In the genomic region with DNA sequence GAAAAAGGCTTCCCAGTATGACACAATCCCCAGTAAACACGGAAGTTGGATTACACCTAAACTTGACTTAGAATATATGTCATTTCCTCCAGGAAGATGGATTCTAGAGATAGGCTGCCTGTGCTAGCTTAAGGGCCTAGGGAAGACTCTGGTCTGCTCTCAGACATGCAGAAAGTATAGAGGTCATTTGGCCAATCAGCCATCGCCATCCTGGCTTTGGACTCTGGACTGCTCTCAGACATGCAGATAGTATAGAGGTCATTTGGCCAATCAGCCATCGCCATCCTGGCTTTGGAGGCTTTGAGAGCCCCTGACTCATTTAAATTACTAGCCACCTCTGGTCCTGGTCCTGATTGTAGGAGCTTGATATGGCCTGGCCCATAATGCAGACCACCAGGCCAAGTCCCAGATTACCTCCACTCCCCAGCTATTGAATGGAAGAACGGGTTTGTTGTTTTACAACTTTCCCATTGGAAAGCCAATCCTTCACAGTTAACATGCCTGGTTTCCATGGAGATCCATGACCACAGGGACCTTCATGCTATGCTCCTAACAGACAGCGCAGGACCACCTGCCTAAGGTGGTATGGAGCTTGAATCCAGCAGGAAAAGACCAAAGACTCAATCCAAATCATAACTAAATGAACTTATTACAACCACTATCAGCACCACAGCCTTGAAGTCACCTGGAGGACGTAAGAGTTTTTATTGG, we compare ENCODE assay signal across 22 mouse cellular contexts. TPM values are rescaled to one million over a fixed set of nuclear protein-coding genes. Genes with fewer than 3 reads are reported as not detected.
DNase-seq lines count a peak whose midpoint lies in the region; ATAC-seq and TF ChIP-seq lines count a peak whose summit lies in the region.
"Had no signal": no experiment of that assay in that cellular context is flagged by ENCODE, and none has a peak within 500 bp of the region (broad histone marks: within the 10 kb centered on the region; RNA-seq: fewer than 3 reads in every experiment).

No protein-coding gene starts in this region.

- no peak overlapping the region for H3K4me2 ChIP-seq in kidney, embryonic 14.5 days (replicated peaks; ENCODE audit: low read depth, low read length)
- no peak overlapping the region for H3K4me2 ChIP-seq in heart, embryonic 11.5 days
- H3K4me2 ChIP-seq: embryonic facial prominence, embryonic 12.5 days; forebrain, embryonic 13.5 days; heart, embryonic 13.5 days; hindbrain, embryonic 12.5 days had no signal

- no peaks in the 10 kb centered on the region for H3K36me3 ChIP-seq in kidney, embryonic 14.5 days (ENCODE audit: control insufficient read depth, insufficient read depth, low read length)
- H3K36me3 ChIP-seq in limb, embryonic 10.5 days = no peaks in the 10 kb centered on the region
- H3K36me3 ChIP-seq in small intestine, adult 2 months (ENCODE audit: control insufficient read depth, insufficient read depth, low read length) = no peaks in the 10 kb centered on the region
- no peaks in the 10 kb centered on the region for H3K36me3 ChIP-seq in heart, embryonic 11.5 days (ENCODE audit: control insufficient read depth, insufficient read depth, low read length)
- H3K36me3 ChIP-seq: embryonic facial prominence, embryonic 12.5 days; heart, embryonic 13.5 days; hindbrain, embryonic 12.5 days had no signal

- TF ChIP-seq POLR2A in small intestine, adult 2 months (IDR thresholded peaks at IDR 0.05; ENCODE audit: low read depth, low read length) = no peak

- 48% methylated on average over 6 of the region's 6 CpGs for WGBS in kidney, embryonic 14.5 days
- 56% methylated on average over 6 of the region's 6 CpGs for WGBS in limb, embryonic 10.5 days
- WGBS in small intestine, adult 2 months = 32% methylated on average over 6 of the region's 6 CpGs
- WGBS in heart, embryonic 11.5 days (ENCODE audit: insufficient replicate concordance) = 79% methylated on average over 6 of the region's 6 CpGs

- H3K4me1 ChIP-seq in kidney, embryonic 14.5 days (ENCODE audit: control insufficient read depth, insufficient read depth, low read length) = 0 out of 2 replicates have a peak, but pooled peaks cover 8% of the 10 kb centered on the region
- peaks cover 28% of the 10 kb centered on the region for H3K4me1 ChIP-seq in limb, embryonic 10.5 days
- H3K4me1 ChIP-seq in small intestine, adult 2 months (ENCODE audit: control insufficient read depth, insufficient read depth, insufficient read length, low read length) = peaks cover 51% of the 10 kb centered on the region
- H3K4me1 ChIP-seq in heart, embryonic 11.5 days (ENCODE audit: control insufficient read depth, insufficient read depth, low read length) = no peaks in the 10 kb centered on the region
- H3K4me1 ChIP-seq: embryonic facial prominence, embryonic 12.5 days; forebrain, embryonic 13.5 days; hindbrain, embryonic 12.5 days had no signal

- no peaks in the 10 kb centered on the region for H3K27me3 ChIP-seq in kidney, embryonic 14.5 days (ENCODE audit: control insufficient read depth, insufficient read depth, low read length)
- no peaks in the 10 kb centered on the region for H3K27me3 ChIP-seq in limb, embryonic 10.5 days (ENCODE audit: low read depth, poor library complexity, severe bottlenecking)
- H3K27me3 ChIP-seq in small intestine, adult 2 months (ENCODE audit: control insufficient read depth, insufficient read depth, low read length) = no peaks in the 10 kb centered on the region
- H3K27me3 ChIP-seq in heart, embryonic 11.5 days (ENCODE audit: control insufficient read depth, insufficient read depth, low read length) = no peaks in the 10 kb centered on the region
- H3K27me3 ChIP-seq: embryonic facial prominence, embryonic 12.5 days; forebrain, embryonic 13.5 days; heart, embryonic 13.5 days; hindbrain, embryonic 12.5 days had no signal

- no peak overlapping the region for H3K27ac ChIP-seq in kidney, embryonic 14.5 days (ENCODE audit: low read depth, low read length)
- peak overlapping the region; percentile 58; the same call in 1 of the 2 replicates for H3K27ac ChIP-seq in limb, embryonic 10.5 days
- peak overlapping the region; percentile 97 for H3K27ac ChIP-seq in small intestine, adult 2 months (ENCODE audit: insufficient read depth, low read depth, low read length)
- H3K27ac ChIP-seq in heart, embryonic 11.5 days (ENCODE audit: low read depth, low read length) = no peak overlapping the region
- H3K27ac ChIP-seq: embryonic facial prominence, embryonic 12.5 days; forebrain, embryonic 13.5 days; gastrocnemius, adult 2 months; hindbrain, embryonic 12.5 days had no signal

- no peak overlapping the region for H3K4me3 ChIP-seq in kidney, embryonic 14.5 days (ENCODE audit: low read length)
- no peak overlapping the region for H3K4me3 ChIP-seq in limb, embryonic 10.5 days
- H3K4me3 ChIP-seq in small intestine, adult 2 months (ENCODE audit: low read depth, low read length) = no peak overlapping the region
- H3K4me3 ChIP-seq in heart, embryonic 11.5 days (ENCODE audit: low read depth, low read length) = no peak overlapping the region
- H3K4me3 ChIP-seq: embryonic facial prominence, embryonic 12.5 days; forebrain, embryonic 13.5 days; gastrocnemius, adult 2 months; heart, embryonic 13.5 days; hindbrain, embryonic 12.5 days had no signal

- DNase-seq in kidney, postnatal 4 days = no peak
- peak; percentile 24 for DNase-seq in hindlimb bud, embryonic 11.5 days (ENCODE audit: extremely low spot score, low read depth, low spot score)
- no peak for DNase-seq in limb, embryonic 10.5 days (ENCODE audit: low spot score)
- DNase-seq in right cerebral cortex, adult 18-20 months = no peak
- no peak for DNase-seq in natural killer cell, adult 2 months (ENCODE audit: low spot score in 2 of 2)
- DNase-seq: adrenal gland, postnatal 14 days; cerebellum, adult 11 months; cerebellum, adult 8-10 months; cerebellum, postnatal 14 days; forebrain, postnatal 0 days; gastrocnemius, adult 2 months; gastrocnemius, postnatal 25 days; heart, postnatal 4 days had no signal

- no peaks in the 10 kb centered on the region for H3K9me3 ChIP-seq in kidney, embryonic 14.5 days (ENCODE audit: control insufficient read depth, low read length)
- no peaks in the 10 kb centered on the region for H3K9me3 ChIP-seq in limb, embryonic 10.5 days (replicated peaks)
- H3K9me3 ChIP-seq in heart, embryonic 11.5 days (replicated peaks; ENCODE audit: control insufficient read depth, low read length) = no peaks in the 10 kb centered on the region
- H3K9me3 ChIP-seq: embryonic facial prominence, embryonic 12.5 days; forebrain, embryonic 13.5 days; heart, embryonic 13.5 days; hindbrain, embryonic 12.5 days had no signal

- H3K9ac ChIP-seq in kidney, embryonic 14.5 days (ENCODE audit: low read depth, low read length) = no peak overlapping the region
- H3K9ac ChIP-seq in heart, embryonic 11.5 days (ENCODE audit: low read depth, low read length) = no peak overlapping the region
- H3K9ac ChIP-seq: embryonic facial prominence, embryonic 12.5 days; forebrain, embryonic 13.5 days; forebrain, postnatal 0 days; heart, embryonic 13.5 days; hindbrain, embryonic 12.5 days had no signal

- ATAC-seq in kidney, embryonic 14.5 days (ENCODE audit: low FRiP score, low TSS enrichment) = 0 out of 2 replicates have a peak, but pooled peaks have one; percentile 33
- no peak for ATAC-seq in heart, embryonic 11.5 days (replicated peaks; ENCODE audit: insufficient number of reproducible peaks, low FRiP score, low TSS enrichment)
- ATAC-seq: forebrain, embryonic 13.5 days; forebrain, postnatal 0 days; hindbrain, embryonic 16.5 days had no signal

- TF ChIP-seq CTCF in small intestine, adult 2 months (IDR thresholded peaks at IDR 0.05; ENCODE audit: extremely low read depth, insufficient read length, insufficient replicate concordance, low read depth, low read length) = no peak

RNA-seq across cellular contexts. Expression of a gene that starts 6.9 kb away (rescaled TPM):
- 9.5 and 15.7 TPM in 2 replicates for polyA plus RNA-seq in kidney, embryonic 14.5 days (2014; fragmentation: Nextera tagmentation; extraction: Ambion mirVana)
- polyA plus RNA-seq in limb, embryonic 10.5 days (2016; fragmentation: Nextera tagmentation; extraction: Ambion mirVana) = 15.9 and 22.7 TPM in 2 replicates
- polyA plus RNA-seq in small intestine, adult 2 months (2012; rRNA removed) = 0.88 and 1.4 TPM in 2 replicates
- polyA plus RNA-seq in heart, embryonic 11.5 days (2014; fragmentation: Nextera tagmentation; extraction: Ambion mirVana) = 4.5 and 6.3 TPM in 2 replicates

RNA-seq across cellular contexts. Expression of a gene that starts 25.8 kb away (rescaled TPM):
- polyA plus RNA-seq in kidney, embryonic 14.5 days (2014; fragmentation: Nextera tagmentation; extraction: Ambion mirVana) = 0.31 and 1.4 TPM in 2 replicates
- 0.09 and 0.19 TPM in 2 replicates for polyA plus RNA-seq in limb, embryonic 10.5 days (2016; fragmentation: Nextera tagmentation; extraction: Ambion mirVana)
- polyA plus RNA-seq in small intestine, adult 2 months (2012; rRNA removed) = 5.9 and 17.0 TPM in 2 replicates
- 0.19 and 0.35 TPM in 2 replicates for polyA plus RNA-seq in heart, embryonic 11.5 days (2014; fragmentation: Nextera tagmentation; extraction: Ambion mirVana)
- polyA plus RNA-seq: C2C12 had no signal

RNA-seq across cellular contexts. Expression of a gene that starts 42.3 kb away (rescaled TPM):
- 69.9 and 77.1 TPM in 2 replicates for polyA plus RNA-seq in kidney, embryonic 14.5 days (2014; fragmentation: Nextera tagmentation; extraction: Ambion mirVana)
- 92.0 and 94.8 TPM in 2 replicates for polyA plus RNA-seq in limb, embryonic 10.5 days (2016; fragmentation: Nextera tagmentation; extraction: Ambion mirVana)
- polyA plus RNA-seq in small intestine, adult 2 months (2012; rRNA removed) = 11.1 and 20.3 TPM in 2 replicates
- polyA plus RNA-seq in heart, embryonic 11.5 days (2014; fragmentation: Nextera tagmentation; extraction: Ambion mirVana) = 47.2 and 49.8 TPM in 2 replicates

RNA-seq across cellular contexts. Expression of a gene that starts 58.7 kb away (rescaled TPM):
- 0.90 and 1.3 TPM in 2 replicates for polyA plus RNA-seq in kidney, embryonic 14.5 days (2014; fragmentation: Nextera tagmentation; extraction: Ambion mirVana)
- not detected in 2 replicates for polyA plus RNA-seq in limb, embryonic 10.5 days (2016; fragmentation: Nextera tagmentation; extraction: Ambion mirVana)
- polyA plus RNA-seq in small intestine, adult 2 months (2012; rRNA removed) = 0.08 TPM in 1 of 2 replicates, not detected in the other
- 0.17 and 0.23 TPM in 2 replicates for polyA plus RNA-seq in heart, embryonic 11.5 days (2014; fragmentation: Nextera tagmentation; extraction: Ambion mirVana)
- polyA plus RNA-seq: C2C12; embryonic facial prominence, embryonic 12.5 days had no signal

Comparison
In these comparisons a context has a peak if more than half of its experiments do, and no peak if none do; other contexts are left out.
1. H3K27ac ChIP-seq: peak in limb, embryonic 10.5 days (single experiment) and small intestine, adult 2 months (single experiment); none in kidney, embryonic 14.5 days (single experiment) and heart, embryonic 11.5 days (single experiment).